Mouse (Mus musculus): ENCODE measurements around the gene Gm9736. TPM values are rescaled to one million over a fixed set of nuclear protein-coding genes. Genes with fewer than 3 reads are reported as not detected.
"Not testable (repeated sequence)": the region's sequence is repeated elsewhere in the genome, so short reads cannot be mapped to it uniquely, and the experiment has no call there.

Gm9736 gene
- total RNA-seq, 2 experiments from 2014 or later, result not detected

DNA sequence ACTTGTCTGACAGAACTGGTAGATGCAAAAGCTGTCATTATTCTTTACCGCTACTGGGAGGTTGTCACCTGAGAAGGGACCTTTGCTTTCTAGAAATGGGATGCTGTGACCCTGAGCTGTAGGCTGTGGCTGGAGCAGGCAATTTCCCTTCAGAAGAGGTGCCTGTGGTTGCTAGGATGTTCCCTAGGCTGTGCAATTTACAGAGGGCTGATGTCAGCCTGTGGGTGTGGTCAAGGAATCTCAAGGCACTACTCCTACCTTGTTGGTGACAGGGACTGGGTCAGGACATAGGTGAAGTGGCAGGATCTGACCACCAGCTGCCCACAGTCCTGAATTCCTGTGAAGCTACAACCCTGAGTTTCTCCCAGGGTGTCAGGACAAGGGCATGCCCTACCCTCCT is 18.6 kb upstream of the Gm9736 start:
- Histone ChIP-seq H3K27ac (no peak overlapping the region), H3K4me3 (no peak overlapping the region)
- intact Hi-C loops (cut with DNase I), result no loop called here
- DNase-seq (ENCODE audit: extremely low spot score in 1 of 2, low spot score in 2 of 2), result no peak
- no peak for TF ChIP-seq CTCF (IDR thresholded peaks at IDR 0.05)

DNA sequence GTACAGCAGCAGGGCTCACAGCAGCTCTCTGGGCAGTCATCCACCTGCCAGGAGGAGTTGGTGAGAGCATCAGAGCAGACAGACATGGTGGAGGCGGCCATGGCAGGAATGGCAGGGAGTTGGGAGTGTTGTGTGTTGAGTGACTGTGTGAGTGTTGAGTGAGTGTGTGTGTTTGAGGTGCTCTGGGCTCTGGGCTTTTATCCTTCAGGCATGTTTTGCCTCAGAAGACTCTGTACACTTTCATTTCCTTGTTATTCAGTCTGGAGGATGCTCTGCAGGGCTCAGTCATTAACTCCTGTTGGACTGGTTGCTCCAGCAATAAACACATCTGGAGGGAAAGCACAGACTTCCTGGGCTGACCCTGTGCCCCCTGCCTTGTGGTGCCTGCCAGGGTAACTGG is 8.4 kb upstream of the Gm9736 start, which contains the start of gene Gm3233:
Gene Gm3233, minus strand, starts transcription at position 101 of the 400 bp plus-strand sequence.
- intact Hi-C loops (cut with DNase I); DNase-seq (ENCODE audit: extremely low spot score in 1 of 2, low spot score in 2 of 2); H3K27ac ChIP-seq: not testable (repeated sequence)

DNA sequence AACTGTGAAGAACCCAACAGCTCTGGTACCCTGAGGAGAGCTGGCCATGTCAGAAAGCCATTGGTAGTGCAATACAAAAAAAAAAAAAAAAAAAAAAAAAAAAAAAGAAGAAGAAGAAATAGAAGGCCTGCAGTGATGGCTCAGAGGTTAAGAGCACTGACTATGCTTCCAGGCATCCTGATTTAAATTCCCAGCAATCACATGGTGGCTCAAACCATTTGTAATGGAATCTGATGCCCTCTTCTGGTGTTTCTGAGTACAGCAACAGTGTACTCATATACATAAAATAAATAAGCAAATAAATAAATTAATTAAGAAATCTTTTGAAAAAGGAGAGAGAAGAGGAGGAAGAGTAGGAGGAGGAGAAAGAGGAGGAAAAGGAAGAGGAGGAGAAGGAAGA is 2.3 kb upstream of the Gm9736 start:
- Histone ChIP-seq H3K4me3 (no peak overlapping the region), H3K27ac (no peak overlapping the region)
- DNase-seq (ENCODE audit: extremely low spot score in 1 of 2, low spot score in 2 of 2), result no peak
- TF ChIP-seq CTCF (IDR thresholded peaks at IDR 0.05), result no peak; the same call in 1 of the 2 replicates
- intact Hi-C loops (cut with DNase I), result no loop called here

More for the DNA sequence above, 8.4 kb upstream of the Gm9736 start, which contains the start of gene Gm3233:
- not testable (repeated sequence) for H3K4me3 ChIP-seq

DNA sequence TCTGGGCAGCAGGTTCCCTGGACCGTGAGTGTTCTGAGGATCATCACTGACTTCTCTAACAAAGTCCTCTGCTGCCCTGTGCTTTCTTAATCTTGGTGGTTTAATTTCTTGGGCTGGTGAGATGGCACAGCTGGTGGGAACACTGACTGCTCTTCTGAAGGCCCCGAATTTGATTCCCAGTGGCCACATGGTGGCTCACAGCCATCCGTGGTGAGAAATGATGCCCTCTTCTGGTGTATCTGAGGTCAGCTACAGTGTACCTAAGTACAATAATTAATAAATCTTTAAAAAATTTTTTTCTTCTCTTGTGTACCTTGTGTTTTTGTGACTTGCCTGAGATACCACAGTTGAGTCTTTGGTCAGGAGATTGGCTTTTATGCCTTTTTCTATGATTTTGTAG is 1.2 kb upstream of the Gm9736 start:
- intact Hi-C loops (cut with DNase I); DNase-seq (ENCODE audit: extremely low spot score in 1 of 2, low spot score in 2 of 2); H3K4me3 ChIP-seq; H3K27ac ChIP-seq: not testable (repeated sequence)

DNA sequence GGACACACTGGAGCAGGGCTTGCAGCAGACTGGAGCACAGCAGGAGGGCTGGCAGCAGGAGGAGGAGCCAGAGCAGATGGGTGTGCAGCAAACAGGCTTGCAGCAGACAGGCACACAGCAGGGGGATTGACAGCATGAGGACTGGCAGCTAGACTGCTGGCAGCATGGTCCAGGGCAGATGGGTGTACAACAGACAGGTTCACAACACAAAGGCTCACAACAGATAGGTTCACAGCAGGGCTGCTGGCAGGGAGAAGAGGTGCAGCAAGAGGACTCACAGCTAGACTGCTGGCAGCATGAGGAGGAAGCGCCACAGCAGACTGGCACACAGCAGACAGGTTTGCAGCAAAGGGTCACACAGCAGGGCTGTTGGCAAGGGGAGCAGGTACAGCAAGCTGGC is 468 bp downstream of the Gm9736 start:
- intact Hi-C loops (cut with DNase I); H3K27ac ChIP-seq: not testable (repeated sequence)

DNA sequence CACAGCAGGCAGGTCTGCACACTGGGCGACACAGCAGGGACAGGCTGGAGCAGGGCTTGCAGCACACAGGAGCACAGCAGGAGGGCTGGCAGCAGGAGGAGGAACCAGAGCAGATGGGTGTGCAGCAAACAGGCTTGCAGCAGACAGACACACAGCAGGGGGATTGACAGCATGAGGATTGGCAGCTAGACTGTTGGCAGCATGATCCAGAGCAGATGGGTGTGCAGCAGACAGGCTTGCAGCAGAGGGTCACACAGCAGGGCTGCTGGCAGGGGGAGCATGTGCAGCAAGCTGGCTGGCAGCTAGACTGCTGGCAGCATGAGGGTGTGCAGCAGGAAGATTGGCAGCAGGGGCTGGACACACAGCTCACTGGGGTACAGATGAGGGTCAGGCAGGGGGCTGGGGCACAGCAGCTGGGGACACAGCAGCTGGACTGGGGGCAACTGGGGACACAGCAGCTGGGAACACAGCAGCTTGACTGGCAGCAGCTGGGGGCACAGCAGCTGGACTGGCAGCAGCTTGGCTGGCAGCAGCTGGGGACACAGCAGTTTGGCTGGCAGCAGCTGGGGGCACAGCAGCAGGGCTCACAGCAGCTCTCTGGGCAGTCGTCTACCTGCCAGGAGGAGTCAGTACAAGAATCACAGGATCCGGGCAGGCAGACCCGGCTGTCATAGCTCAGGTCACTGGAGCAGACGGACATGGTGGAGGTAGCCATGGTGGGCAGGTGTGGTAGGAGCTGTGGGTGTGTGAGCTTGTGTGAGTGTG is 9.0 kb downstream of the Gm9736 start, which contains the start of gene Gm18596:
Gene Gm18596, minus strand, starts transcription at position 715 of the 765 bp plus-strand sequence.
- DNase-seq (ENCODE audit: extremely low spot score in 1 of 2, low spot score in 2 of 2), result not testable (repeated sequence)

More for the DNA sequence above, 468 bp downstream of the Gm9736 start:
- H3K4me3 ChIP-seq; DNase-seq (ENCODE audit: extremely low spot score in 1 of 2, low spot score in 2 of 2): not testable (repeated sequence)

DNA sequence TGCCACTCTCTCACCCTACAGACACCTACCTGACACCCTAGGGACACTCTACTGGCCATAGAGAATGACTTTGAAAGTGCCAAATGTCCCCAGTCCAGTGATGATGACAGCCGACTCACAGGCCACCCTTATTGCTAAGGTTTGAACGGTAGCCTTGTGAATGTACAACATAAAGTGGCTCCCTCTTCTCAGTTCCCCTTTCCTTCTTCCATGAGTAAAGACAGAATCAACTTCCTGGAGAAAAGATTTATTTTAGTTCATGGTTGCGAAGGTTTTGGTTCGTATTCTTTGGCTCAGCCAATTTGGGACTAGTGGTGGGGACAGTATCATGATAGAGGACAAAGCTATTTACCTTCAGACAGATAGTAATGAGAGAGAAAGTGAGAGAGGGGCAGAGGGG is 12.2 kb downstream of the Gm9736 start:
- intact Hi-C loops (cut with DNase I), result no loop called here
- DNase-seq (ENCODE audit: extremely low spot score in 1 of 2, low spot score in 2 of 2), result no peak

More for the DNA sequence above, 9.0 kb downstream of the Gm9736 start, which contains the start of gene Gm18596:
- H3K4me3 ChIP-seq; H3K27ac ChIP-seq; intact Hi-C loops (cut with DNase I): not testable (repeated sequence)

DNA sequence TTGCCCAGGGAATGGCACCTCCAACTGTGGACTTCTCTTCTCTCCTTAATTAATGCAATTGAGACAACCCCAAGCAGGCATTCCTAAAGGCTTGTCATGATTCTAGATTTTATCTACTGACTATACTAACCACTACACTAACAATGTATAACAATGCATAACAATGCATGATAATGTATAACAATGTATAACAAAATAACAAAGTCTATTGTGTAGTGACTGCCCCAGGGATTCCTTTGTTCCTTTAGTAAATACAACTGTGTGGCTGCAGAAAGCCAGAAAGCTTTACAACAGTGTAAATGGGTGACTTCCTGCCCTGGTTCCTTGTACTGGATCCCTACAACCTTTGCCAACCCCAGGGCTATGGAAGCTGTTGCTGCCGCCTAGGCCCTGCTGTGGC is 15.2 kb downstream of the Gm9736 start:
- H3K27ac ChIP-seq, result no peak overlapping the region
- TF ChIP-seq CTCF (IDR thresholded peaks at IDR 0.05), result no peak
- DNase-seq (ENCODE audit: extremely low spot score in 1 of 2, low spot score in 2 of 2), result no peak
- intact Hi-C loops (cut with DNase I), result no loop called here
- H3K4me3 ChIP-seq, result no peak overlapping the region

More for the DNA sequence above, 12.2 kb downstream of the Gm9736 start:
- H3K4me3 ChIP-seq, result no peak overlapping the region
- no peak overlapping the region for H3K27ac ChIP-seq
- no peak for TF ChIP-seq CTCF (IDR thresholded peaks at IDR 0.05)

DNA sequence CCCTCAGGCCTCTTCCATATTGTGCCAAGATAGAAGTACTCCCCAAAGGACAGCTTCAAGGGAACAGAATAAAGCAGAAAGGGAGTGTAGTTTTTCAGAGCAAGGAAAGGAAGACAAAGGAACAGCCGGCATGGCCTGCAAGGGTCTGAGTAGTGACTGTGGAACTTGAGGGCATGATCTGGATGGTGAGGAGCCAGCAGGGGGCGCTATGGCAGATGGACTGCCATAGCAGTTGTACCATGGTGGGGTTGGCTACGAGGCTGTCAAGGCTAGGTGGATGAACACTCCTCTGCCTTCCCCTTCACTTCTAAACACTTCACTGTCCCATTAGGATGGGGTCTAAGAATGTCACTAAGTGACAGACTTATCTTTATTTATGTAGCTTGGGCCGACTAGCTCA is 21.9 kb downstream of the Gm9736 start:
- intact Hi-C loops (cut with DNase I), result no loop called here
- H3K4me3 ChIP-seq, result no peak overlapping the region
- peak; percentile 30 for TF ChIP-seq CTCF (IDR thresholded peaks at IDR 0.05)
- DNase-seq (ENCODE audit: extremely low spot score in 1 of 2, low spot score in 2 of 2), result no peak
- no peak overlapping the region for H3K27ac ChIP-seq

DNA sequence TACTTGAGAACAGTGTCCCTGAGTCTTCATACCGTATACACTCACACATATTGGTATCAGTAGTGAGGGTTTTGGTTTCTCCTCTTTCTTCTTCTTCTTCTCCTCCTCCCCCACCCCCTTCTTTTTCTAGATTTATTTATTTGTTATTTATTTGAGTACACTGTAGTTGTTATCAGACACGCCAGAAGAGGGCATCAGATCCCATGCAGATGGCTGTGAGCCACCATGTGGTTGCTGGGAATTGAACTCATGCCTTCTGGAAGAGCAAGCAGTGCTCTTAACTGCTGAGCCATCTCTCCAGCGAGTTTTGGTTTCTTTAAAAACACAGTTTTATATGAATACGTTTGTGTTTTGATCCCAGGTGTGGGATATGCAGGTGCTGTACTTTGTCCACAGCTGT is 22.9 kb downstream of the Gm9736 start:
- Histone ChIP-seq H3K4me3 (no peak overlapping the region), H3K27ac (no peak overlapping the region)
- TF ChIP-seq CTCF (IDR thresholded peaks at IDR 0.05), result peak; percentile 27
- DNase-seq (ENCODE audit: extremely low spot score in 1 of 2, low spot score in 2 of 2), result no peak
- intact Hi-C loops (cut with DNase I), result no loop called here

DNA sequence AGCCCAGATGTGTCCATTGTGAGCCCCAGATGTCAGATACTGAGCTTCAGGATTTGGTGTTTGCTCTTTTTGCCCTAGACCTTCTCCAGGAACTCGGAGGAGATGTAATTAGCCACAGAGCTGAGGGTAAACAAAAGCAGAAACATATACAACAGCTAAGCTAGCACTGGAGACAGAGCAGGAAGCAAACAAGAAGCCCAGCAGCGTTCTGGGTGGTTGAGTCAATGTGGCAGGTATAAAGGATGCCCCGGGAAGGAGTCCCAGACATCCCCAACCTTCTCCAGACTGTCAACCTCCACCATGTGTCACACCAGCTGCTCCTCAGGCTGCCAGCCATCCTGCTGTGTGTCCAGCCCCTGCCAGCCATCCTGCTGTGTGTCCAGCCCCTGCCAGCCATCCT is 25.0 kb downstream of the Gm9736 start, which contains the start of gene Gm10100:
Gene Gm10100, plus strand, starts transcription at position 301 of the 400 bp plus-strand sequence.
- no peak for DNase-seq (ENCODE audit: extremely low spot score in 1 of 2, low spot score in 2 of 2)
- intact Hi-C loops (cut with DNase I), result no loop called here

DNA sequence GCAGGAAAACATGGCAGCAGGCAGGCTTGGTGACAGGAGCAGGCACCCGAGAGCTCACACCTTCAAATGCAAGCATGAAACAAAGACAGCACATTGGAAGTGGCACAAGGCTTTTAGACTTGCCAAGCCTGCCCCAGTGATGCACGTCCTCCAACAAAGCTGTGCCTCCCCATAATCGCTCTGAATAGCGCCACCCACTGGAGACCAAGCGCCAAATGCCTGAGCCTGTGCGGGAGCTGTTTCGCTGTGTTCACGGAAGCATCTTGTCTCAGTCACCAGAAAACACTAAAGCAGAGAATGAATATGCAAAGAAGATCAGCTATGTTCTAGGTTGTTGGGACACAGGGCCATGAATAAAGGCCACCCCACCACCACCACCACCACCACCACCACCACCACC is 26.3 kb downstream of the Gm9736 start:
- no peak overlapping the region for H3K4me3 ChIP-seq
- no peak overlapping the region for H3K27ac ChIP-seq
- TF ChIP-seq CTCF (IDR thresholded peaks at IDR 0.05), result no peak; the same call in 1 of the 2 replicates
- intact Hi-C loops (cut with DNase I), result loop anchor here (5.0 kb wide), 1 partner anchor 152 kb away; no protein-coding TSS in a partner anchor
- no peak for DNase-seq (ENCODE audit: extremely low spot score in 1 of 2, low spot score in 2 of 2)

More for the DNA sequence above, 25.0 kb downstream of the Gm9736 start, which contains the start of gene Gm10100:
- no peak within 1 kb of the TSS for H3K27ac ChIP-seq
- H3K4me3 ChIP-seq, result no peak within 1 kb of the TSS
- TF ChIP-seq CTCF (IDR thresholded peaks at IDR 0.05), result no peak

DNA sequence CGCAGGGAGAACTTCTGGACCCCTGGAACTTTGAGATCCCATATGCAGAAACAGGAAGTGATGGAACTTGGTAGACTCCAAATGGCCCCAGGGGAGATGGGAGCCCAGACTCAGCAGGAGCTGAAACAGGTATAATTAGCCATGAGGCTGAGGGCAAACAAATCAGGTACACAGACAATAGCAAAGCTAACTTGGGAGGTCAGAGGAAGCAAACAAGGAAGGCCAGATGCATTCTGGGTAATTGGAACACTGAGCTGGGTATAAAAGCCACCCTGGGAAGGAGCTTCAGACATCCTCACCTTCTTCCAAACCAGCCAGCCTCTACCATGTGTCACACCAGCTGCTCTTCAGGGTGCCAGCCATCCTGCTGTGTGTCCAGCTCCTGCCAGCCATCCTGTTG is 30.9 kb downstream of the Gm9736 start, which contains the start of gene Krtap12-1:
Gene Krtap12-1, plus strand, starts transcription at position 301 of the 400 bp plus-strand sequence.
- DNase-seq (ENCODE audit: extremely low spot score in 1 of 2, low spot score in 2 of 2); H3K4me3 ChIP-seq; H3K27ac ChIP-seq: not testable (repeated sequence)
- intact Hi-C loops (cut with DNase I), result loop anchor here (5.0 kb wide), 1 partner anchor 157 kb away; no protein-coding TSS in a partner anchor

Measured in left cerebral cortex, adult 2 months (tissue).